Mouse (Mus musculus) heart, adult 2 months (tissue): ENCODE data around the gene Insl6.

Experiments
- CTCF ChIP-seq: fragments of 200-600 bp; IDR thresholded peaks from 2 replicates; pipeline ENCODE4 v1.8.1; 2022; ENCODE audit warnings: antibody characterized with exemption, mild to moderate bottlenecking, moderate library complexity
- POLR2A ChIP-seq: fragments of 200-500 bp; IDR thresholded peaks from 2 replicates; pipeline ENCODE4 v1.6.1; 2011; ENCODE audit warnings: mild to moderate bottlenecking, low read depth, low read length, control low read depth; ENCODE audit not compliant: insufficient read depth

DNA sequence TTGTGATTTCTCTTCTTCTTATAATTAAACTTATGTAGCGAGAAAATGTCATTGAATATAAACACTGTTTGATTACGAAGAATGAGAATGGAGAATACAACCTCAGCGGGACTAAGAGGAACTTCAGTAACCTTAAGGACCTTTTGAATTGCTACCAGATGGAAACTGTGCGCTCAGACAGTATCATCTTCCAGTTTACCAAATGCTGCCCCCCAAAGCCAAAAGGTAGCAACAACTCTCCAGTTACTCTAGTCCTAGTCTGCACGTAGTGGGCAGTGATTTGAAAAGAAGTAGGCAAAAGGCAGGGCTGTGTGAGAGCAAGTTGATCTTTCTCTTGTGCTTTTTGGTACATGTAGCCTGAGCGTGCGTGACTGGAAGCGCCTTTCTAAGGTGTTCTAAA, 37.3 kb downstream of the Insl6 start:
- peak; percentile 36 for TF ChIP-seq CTCF
- TF ChIP-seq POLR2A, result no peak
